Mouse (Mus musculus) ES-CJ7 (cell line): ENCODE measurements around the gene Plekhj1.

ENCODE experiments used
- DNase-seq: peaks from one replicate; pipeline ENCODE4 v3.0.0; 2011; ENCODE audit warnings: low read depth, low spot score

Gene Plekhj1

GRCm38 (mm10) chr10:80779565-80779964 is 18.9 kb downstream of the Plekhj1 start:
- DNase-seq, result no peak

DNA sequence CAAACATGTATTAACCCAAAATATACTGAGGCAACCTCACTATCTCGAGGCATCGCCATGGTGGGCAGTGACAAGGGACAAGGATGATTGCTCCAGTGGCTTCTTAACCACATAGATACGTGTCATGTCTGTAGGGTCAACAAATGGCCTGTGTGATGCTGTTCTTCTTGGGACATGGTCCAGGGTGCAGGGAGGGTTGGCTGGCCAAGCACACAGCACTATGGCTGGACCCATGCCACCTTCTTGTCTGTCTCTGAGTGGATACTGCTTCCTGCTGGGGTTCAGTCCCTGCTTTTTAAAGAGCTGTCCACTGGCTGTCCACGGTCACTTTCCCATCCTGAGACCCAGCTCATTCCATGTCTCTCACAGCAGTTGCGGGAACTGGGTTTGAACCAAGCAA is 21.3 kb downstream of the Plekhj1 start:
- DNase-seq, result no peak

DNA sequence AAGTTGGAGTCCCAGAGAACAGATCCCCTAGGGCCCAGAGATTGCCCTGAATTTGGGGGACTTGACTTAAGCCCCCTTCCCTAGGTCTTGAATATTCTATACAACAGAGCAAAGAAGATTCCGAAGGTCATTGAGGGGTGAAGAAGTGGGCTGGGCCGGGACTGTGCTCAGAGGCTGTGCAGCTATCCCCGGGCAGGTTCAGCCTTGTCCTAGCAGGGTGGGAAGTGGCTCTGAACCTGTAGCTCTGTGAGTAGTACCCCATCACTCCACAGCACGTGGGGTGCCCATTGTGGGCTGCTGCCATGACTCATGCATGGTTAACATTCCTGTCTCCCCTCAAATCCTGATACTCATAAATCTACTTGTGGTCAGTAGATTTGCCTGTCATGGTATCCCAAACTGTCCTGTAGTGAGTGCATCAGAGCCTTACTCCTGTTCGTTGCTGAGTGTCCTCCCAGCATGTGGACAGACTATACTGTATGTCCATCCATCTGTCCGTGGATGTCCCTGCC is 22.0 kb downstream of the Plekhj1 start:
- DNase-seq, result no peak

DNA sequence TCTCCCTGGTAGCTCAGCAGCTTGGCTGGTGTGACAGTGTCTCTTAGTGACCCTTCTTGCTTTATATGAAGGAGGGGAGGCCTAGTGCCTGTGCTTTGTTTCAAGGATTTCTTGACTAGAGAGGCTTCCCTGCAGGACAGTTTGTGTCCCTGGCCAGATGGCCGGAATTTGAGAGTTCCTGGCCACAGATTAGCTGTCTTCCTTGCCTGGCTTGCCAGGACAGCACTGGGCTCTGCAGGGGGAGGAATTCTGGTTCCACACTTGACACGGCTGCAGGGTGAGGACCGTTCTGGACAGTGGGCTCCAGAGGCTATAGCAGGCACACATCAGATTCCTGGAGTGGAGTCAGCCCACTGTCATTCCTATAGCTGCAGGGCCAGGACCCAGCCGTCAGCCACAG is 22.7 kb downstream of the Plekhj1 start:
- no peak for DNase-seq

- DNase-seq, result no peak
These were observed 23.4 kb downstream of the Plekhj1 start for GRCm38 (mm10) chr10:80774981-80775380.

- peak; percentile 70 for DNase-seq
These were observed 23.9 kb downstream of the Plekhj1 start for GRCm38 (mm10) chr10:80774549-80774948.

DNA sequence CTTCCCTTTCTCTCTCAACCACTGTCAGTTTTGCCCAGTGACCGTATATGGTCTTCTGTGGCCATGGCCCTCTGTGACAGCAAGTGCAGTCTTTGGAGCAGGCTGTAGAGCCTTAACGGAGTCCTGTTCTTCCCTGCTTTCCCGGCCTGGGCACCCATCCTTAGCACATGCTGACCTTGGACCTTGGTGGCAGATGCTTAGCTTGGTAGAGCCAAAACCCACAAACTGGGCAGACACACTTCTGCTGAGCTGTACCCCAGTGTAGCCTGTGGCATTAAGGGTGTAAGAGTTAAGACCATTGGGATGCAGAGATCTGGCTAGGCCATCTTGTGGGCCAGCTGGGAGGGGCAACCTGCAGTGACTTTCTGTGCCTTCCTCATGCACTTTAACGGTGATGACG is 24.6 kb downstream of the Plekhj1 start:
- no peak for DNase-seq

DNA sequence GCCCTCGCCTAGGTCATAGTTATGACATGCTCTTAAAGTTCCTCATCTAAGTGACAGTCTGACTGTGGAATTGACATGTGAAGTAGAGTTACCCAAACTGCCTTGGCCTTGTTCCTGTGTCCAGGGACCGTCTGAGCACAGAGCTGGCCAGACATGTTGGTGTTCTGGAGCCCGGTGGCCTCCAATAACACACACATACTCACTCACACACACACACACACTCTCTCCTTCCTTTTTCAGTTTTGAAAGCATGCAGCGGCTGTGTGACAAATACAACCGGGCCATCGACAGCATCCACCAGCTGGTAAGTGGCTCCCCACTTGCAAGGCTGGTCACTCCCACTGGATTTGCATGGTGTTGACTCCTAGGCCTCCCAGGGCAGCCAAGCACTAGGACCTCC is 30.1 kb downstream of the Plekhj1 start:
- no peak for DNase-seq

DNA sequence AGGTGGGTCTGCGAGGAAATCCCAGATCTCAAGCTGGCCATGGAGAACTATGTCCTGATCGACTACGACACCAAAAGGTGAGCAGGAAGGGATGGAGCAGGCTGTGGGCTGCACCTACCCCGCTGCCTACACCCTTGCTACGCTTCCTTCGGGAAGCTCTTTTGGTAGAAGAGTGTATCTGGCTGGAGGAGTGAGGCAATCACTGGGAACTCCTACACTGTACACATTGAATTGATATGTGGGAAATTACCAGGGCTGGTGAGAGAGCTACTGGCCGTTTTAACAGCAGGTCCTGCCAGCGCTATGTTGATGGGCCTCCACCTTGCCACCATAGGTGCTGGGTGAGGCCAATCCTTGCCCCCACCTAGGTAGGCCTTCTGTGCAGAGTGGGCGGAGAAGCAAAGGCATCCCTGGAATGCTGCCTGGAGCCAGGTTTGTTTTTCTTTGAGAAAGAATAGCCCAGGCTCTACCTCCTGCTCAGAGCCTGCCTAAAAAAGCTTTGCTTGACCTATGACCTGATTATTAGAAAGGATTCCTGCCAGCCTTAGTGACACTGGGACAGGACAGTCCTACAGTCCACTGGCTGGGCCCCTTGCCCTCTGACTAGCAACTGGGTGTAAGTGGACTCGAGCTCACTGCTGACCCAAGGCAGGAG is 32.1 kb downstream of the Plekhj1 start:
- peak; percentile 23 for DNase-seq

- DNase-seq, result no peak
These were observed 32.7 kb downstream of the Plekhj1 start for GRCm38 (mm10) chr10:80765746-80766145.

- no peak for DNase-seq
These were observed 34.9 kb downstream of the Plekhj1 start for GRCm38 (mm10) chr10:80763502-80763901.

DNA sequence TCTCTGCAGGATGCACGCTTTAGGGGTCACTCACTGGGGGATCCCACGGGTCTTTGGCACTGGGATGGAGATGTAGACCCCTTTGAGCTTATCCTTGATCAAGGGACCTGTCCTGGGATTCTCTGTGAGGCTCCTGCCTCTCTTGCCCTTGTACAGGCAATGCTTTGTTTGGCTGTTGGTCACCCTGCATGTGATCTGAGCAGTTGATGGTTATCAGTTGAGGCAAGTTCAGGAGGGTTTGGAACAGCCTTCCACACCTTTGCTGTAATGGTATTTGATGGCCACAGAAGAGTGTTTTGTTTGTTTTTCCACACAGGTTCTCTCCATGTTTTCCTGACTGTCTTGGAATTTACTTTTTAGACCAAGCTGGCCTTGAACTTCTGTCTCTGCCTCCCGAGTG is 36.6 kb downstream of the Plekhj1 start:
- no peak for DNase-seq

DNA sequence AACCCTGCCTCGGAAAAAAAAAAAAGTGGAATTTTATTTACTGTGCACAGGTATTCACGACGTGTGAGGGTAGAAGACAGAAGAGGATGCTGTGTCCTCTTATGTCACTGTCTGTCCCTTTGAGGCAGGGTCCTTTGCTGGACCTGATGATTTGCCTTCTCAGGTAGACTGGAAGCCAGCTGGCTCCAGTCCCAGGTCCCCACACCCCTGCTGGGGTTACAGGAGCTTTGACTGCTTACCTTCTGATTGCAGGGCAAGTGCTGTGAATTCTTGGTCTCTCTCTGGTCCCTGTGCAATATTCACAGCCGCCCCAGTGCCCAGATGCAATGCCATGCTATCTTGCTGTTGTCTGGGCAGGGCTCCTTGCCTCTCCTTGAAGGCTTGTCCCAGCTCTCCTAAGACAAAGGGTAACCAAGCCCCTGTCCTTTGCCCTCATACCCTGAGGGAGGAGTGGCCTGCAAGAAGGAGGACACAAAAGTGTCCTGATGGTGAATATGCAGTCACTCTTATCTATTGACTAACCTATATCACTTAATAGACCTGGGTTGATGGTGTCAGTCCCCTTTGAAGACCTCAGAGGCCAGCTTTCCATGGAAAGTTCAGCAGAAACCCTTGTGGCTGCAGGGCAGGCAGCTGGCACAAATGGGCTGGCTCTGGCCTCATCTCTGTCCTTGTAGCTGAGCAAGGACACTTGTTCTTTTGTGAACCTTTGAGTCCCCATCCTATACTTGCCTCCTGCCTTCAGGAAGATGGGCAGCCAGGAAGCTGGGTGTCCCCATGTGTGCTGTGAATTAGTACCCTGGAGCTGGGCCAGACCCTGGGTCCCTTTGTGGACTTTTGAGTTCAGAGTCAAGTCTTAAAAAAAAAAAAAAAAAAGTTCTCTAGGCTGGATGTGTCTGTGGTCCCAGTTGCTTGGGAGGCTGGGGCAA is 37.6 kb downstream of the Plekhj1 start:
- DNase-seq, result no peak

GRCm38 (mm10) chr10:80758651-80759050 is 39.8 kb downstream of the Plekhj1 start:
- DNase-seq, result no peak

DNA sequence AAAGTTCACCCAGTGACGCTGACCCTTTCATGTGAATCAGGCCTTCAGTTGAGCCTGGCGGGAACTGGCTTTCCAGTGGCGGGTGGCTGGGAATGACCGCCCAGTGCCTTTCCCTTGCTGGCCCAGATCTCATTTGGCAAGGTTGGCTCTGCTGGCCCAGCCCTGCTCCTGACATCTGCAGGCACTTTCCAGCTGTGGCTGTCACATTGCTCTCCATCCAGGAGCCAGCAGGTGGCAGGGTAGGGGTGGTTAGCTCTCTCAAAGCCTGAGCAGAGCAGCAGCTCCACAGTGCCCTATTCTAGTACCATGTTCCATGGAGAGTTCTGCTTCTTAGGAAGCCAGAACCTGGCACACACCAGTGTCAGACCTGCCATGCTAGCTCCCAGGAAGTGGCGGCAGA is 40.7 kb downstream of the Plekhj1 start:
- DNase-seq, result peak; percentile 65

GRCm38 (mm10) chr10:80756967-80757366 is 41.5 kb downstream of the Plekhj1 start:
- DNase-seq, result no peak

- DNase-seq, result no peak
These were observed 41.9 kb downstream of the Plekhj1 start for GRCm38 (mm10) chr10:80756509-80756908.

GRCm38 (mm10) chr10:80756099-80756498 is 42.3 kb downstream of the Plekhj1 start:
- no peak for DNase-seq

GRCm38 (mm10) chr10:80755291-80756015 is 43.0 kb downstream of the Plekhj1 start:
- no peak for DNase-seq

- DNase-seq, result peak; percentile 98
These were observed 43.7 kb downstream of the Plekhj1 start, which contains the start of gene Dot1l for GRCm38 (mm10) chr10:80754594-80755290. Gene Dot1l (plus strand): TSS chr10:80755206.

GRCm38 (mm10) chr10:80752079-80752625 is 46.3 kb downstream of the Plekhj1 start:
- DNase-seq, result peak; percentile 91
